Mouse (Mus musculus) forebrain, embryonic 10.5 days (tissue): ENCODE measurements at regions not wholly inside any gene's neighbourhood (a gene's known extent, or its start where the extent isn't known, plus 50 kb on each side); places are given as distances from the start of the nearest gene placed in this dataset.

Experiments
- DNase-seq: peaks from one replicate; pipeline ENCODE4 v3.0.0-alpha.2; 2017; ENCODE audit warnings: low spot score; ENCODE audit errors: extremely low spot score
- H3K27ac ChIP-seq: fragments of 300-500 bp; sonication (generic); 2 replicates; pipeline ENCODE4 v1.5.1; 2016; ENCODE audit warnings: mild to moderate bottlenecking
- H3K27me3 ChIP-seq: fragments of 300-500 bp; sonication (generic); 2 replicates; pipeline ENCODE4 v1.6.1; 2016; ENCODE audit warnings: mild to moderate bottlenecking; ENCODE audit not compliant: poor library complexity, severe bottlenecking
- H3K36me3 ChIP-seq: fragments of 300-500 bp; sonication (generic); replicated peaks from 2 replicates; pipeline ENCODE4 v1.6.1; 2016; ENCODE audit warnings: mild to moderate bottlenecking, moderate library complexity
- H3K4me1 ChIP-seq: fragments of 300-500 bp; sonication (generic); 2 replicates; pipeline ENCODE4 v1.6.1; 2016
- H3K4me3 ChIP-seq: fragments of 300-500 bp; sonication (generic); 2 replicates; pipeline ENCODE4 v1.5.1; 2016; ENCODE audit warnings: mild to moderate bottlenecking, moderate library complexity
- H3K9me3 ChIP-seq: fragments of 300-500 bp; sonication (generic); 2 replicates; pipeline ENCODE4 v1.6.1; 2016; ENCODE audit warnings: mild to moderate bottlenecking, moderate library complexity
- WGBS: fragments of 180-500 bp; shearing (Covaris S2); methylation state at CpG from one replicate; pipeline ENCODE4 v1.1.7; 2016; 5-methylcytosine and 5-hydroxymethylcytosine counted together

GRCm38 (mm10) chr12:26546361-26546760 is 77.4 kb downstream of the Cmpk2 start:
- DNase-seq = no peak
- Histone ChIP-seq H3K27me3 (no peaks in the 10 kb centered on the region), H3K4me1 (peaks cover 3% of the 10 kb centered on the region; the same call in 1 of the 2 replicates), H3K27ac (no peak overlapping the region), H3K9me3 (no peaks in the 10 kb centered on the region), H3K4me3 (no peak overlapping the region), H3K36me3 (no peaks in the 10 kb centered on the region)
- 93% methylated on average over 6 of the region's 6 CpGs for WGBS

GRCm38 (mm10) chr12:26543463-26543862 is 74.5 kb downstream of the Cmpk2 start:
- H3K4me1 ChIP-seq = peaks cover 3% of the 10 kb centered on the region; the same call in 1 of the 2 replicates
- WGBS = 93% methylated on average over 1 of the region's 1 CpGs
- no peak overlapping the region for H3K27ac ChIP-seq
- H3K27me3 ChIP-seq = no peaks in the 10 kb centered on the region
- H3K9me3 ChIP-seq = no peaks in the 10 kb centered on the region
- no peak overlapping the region for H3K4me3 ChIP-seq
- no peak for DNase-seq
- no peaks in the 10 kb centered on the region for H3K36me3 ChIP-seq

- Histone ChIP-seq H3K4me3 (no peak overlapping the region), H3K9me3 (no peaks in the 10 kb centered on the region), H3K27me3 (no peaks in the 10 kb centered on the region), H3K4me1 (peaks cover 3% of the 10 kb centered on the region; the same call in 1 of the 2 replicates), H3K27ac (no peak overlapping the region), H3K36me3 (no peaks in the 10 kb centered on the region)
- 66% methylated on average over 2 of the region's 2 CpGs for WGBS
- DNase-seq = no peak
Observed at GRCm38 (mm10) chr12:26542451-26542850, 73.4 kb downstream of the Cmpk2 start.

- 86% methylated on average over 9 of the region's 9 CpGs for WGBS
- Histone ChIP-seq H3K9me3 (no peaks in the 10 kb centered on the region; the same call in 1 of the 2 replicates), H3K27ac (peak overlapping the region; percentile 83), H3K36me3 (no peaks in the 10 kb centered on the region), H3K4me1 (peaks cover 29% of the 10 kb centered on the region), H3K4me3 (no peak overlapping the region), H3K27me3 (no peaks in the 10 kb centered on the region)
- no peak for DNase-seq
Observed at GRCm38 (mm10) chr12:26535261-26535890, 66.4 kb downstream of the Cmpk2 start.

GRCm38 (mm10) chr12:26534229-26535105 is 65.5 kb downstream of the Cmpk2 start:
- 52% methylated on average over 9 of the region's 9 CpGs for WGBS
- no peaks in the 10 kb centered on the region; the same call in 1 of the 2 replicates for H3K9me3 ChIP-seq
- peaks cover 29% of the 10 kb centered on the region for H3K4me1 ChIP-seq
- no peaks in the 10 kb centered on the region for H3K36me3 ChIP-seq
- H3K27ac ChIP-seq = peak overlapping the region; percentile 83
- no peaks in the 10 kb centered on the region for H3K27me3 ChIP-seq
- no peak overlapping the region for H3K4me3 ChIP-seq
- no peak for DNase-seq

- Histone ChIP-seq H3K27ac (peak overlapping the region; percentile 83), H3K4me3 (no peak overlapping the region), H3K36me3 (no peaks in the 10 kb centered on the region), H3K4me1 (peaks cover 29% of the 10 kb centered on the region), H3K27me3 (no peaks in the 10 kb centered on the region), H3K9me3 (no peaks in the 10 kb centered on the region; the same call in 1 of the 2 replicates)
- DNase-seq = no peak
- whole genome bisulfite sequencing = 65% methylated on average over 9 of the region's 9 CpGs
Observed at GRCm38 (mm10) chr12:26533641-26534151, 64.7 kb downstream of the Cmpk2 start.

- H3K9me3 ChIP-seq = no peaks in the 10 kb centered on the region; the same call in 1 of the 2 replicates
- H3K4me3 ChIP-seq = no peak overlapping the region
- WGBS = 51% methylated on average over 13 of the region's 13 CpGs
- DNase-seq = peak; percentile 87
- no peaks in the 10 kb centered on the region for H3K27me3 ChIP-seq
- peaks cover 29% of the 10 kb centered on the region for H3K4me1 ChIP-seq
- H3K36me3 ChIP-seq = no peaks in the 10 kb centered on the region
- peak overlapping the region; percentile 83 for H3K27ac ChIP-seq
Observed at GRCm38 (mm10) chr12:26532823-26533640, 64.0 kb downstream of the Cmpk2 start.

GRCm38 (mm10) chr12:26532076-26532475 is 63.1 kb downstream of the Cmpk2 start:
- Histone ChIP-seq H3K9me3 (no peaks in the 10 kb centered on the region; the same call in 1 of the 2 replicates), H3K36me3 (no peaks in the 10 kb centered on the region), H3K27ac (peak overlapping the region; percentile 54), H3K27me3 (no peaks in the 10 kb centered on the region), H3K4me3 (no peak overlapping the region), H3K4me1 (peaks cover 29% of the 10 kb centered on the region)
- 90% methylated on average over 6 of the region's 6 CpGs for WGBS
- no peak for DNase-seq
